Mouse (Mus musculus) kidney, embryonic 14.5 days (tissue): ENCODE data around the gene Mapk7. TPM values are rescaled to one million over a fixed set of nuclear protein-coding genes. Genes with fewer than 3 reads are reported as not detected.

Experiments used
- polyA plus RNA-seq: library from polyadenylated mRNA; unstranded; fragments of >200 nt; fragmentation: Nextera tagmentation; extraction: Ambion mirVana; gene quantifications from 2 replicates; pipeline ENCODE4 v1.2.1, GENCODE M21; 2014

Mapk7 gene
- polyA plus RNA-seq, 1 experiment from 2014 or later, result 53.4 TPM

Other genes with a start within 250 kb of the Mapk7 start
- 17.9 and 32.5 TPM in 2 replicates for gene Aldh3a2, start 226.9 kb downstream of the Mapk7 start, polyA plus RNA-seq
- not detected in 2 replicates for gene Slc47a2, start 151.5 kb downstream of the Mapk7 start, polyA plus RNA-seq
- gene Slc47a1, start 116.1 kb downstream of the Mapk7 start, polyA plus RNA-seq, result 4.3 and 9.1 TPM in 2 replicates
- gene Rnf112, start 40.3 kb downstream of the Mapk7 start, polyA plus RNA-seq, result 0.08 and 0.26 TPM in 2 replicates
- gene Mfap4, start 9.0 kb downstream of the Mapk7 start, polyA plus RNA-seq, result 115 and 163 TPM in 2 replicates
- 49.2 and 56.4 TPM in 2 replicates for gene B9d1, start 10.7 kb upstream of the Mapk7 start, polyA plus RNA-seq
- 20.0 and 31.3 TPM in 2 replicates for gene Epn2, start 85.3 kb upstream of the Mapk7 start, polyA plus RNA-seq
- 7.5 and 8.6 TPM in 2 replicates for gene Grap, start 158.9 kb upstream of the Mapk7 start, polyA plus RNA-seq
- 1.8 and 1.9 TPM in 2 replicates for gene Fam83g, start 189.7 kb upstream of the Mapk7 start, polyA plus RNA-seq
- 0.11 and 0.16 TPM in 2 replicates for gene Slc5a10, start 226.4 kb upstream of the Mapk7 start, polyA plus RNA-seq